Mouse (Mus musculus): ENCODE measurements at regions not wholly inside any gene's neighbourhood (a gene's known extent, or its start where the extent isn't known, plus 50 kb on each side); places are given as distances from the start of the nearest gene placed in this dataset.
"Not testable (repeated sequence)": the region's sequence is repeated elsewhere in the genome, so short reads cannot be mapped to it uniquely, and the experiment has no call there.

- DNase-seq (ENCODE audit: low spot score) = no peak
Measured at GRCm38 (mm10) chr13:20039590-20039989, 50.8 kb upstream of the Elmo1 start.

- DNase-seq (ENCODE audit: low spot score) = peak; percentile 33
Measured at GRCm38 (mm10) chr13:20038463-20038862, 51.9 kb upstream of the Elmo1 start.

- DNase-seq (ENCODE audit: low spot score) = no peak
Measured at GRCm38 (mm10) chr13:20037436-20037835, 53.0 kb upstream of the Elmo1 start.

GRCm38 (mm10) chr13:20033937-20034735 lies 56.3 kb upstream of the Elmo1 start:
- no peak for DNase-seq (ENCODE audit: low spot score)

GRCm38 (mm10) chr13:20031660-20032059 lies 58.7 kb upstream of the Elmo1 start:
- DNase-seq (ENCODE audit: low spot score) = no peak

GRCm38 (mm10) chr13:20031082-20031481 lies 59.3 kb upstream of the Elmo1 start:
- no peak for DNase-seq (ENCODE audit: low spot score)

GRCm38 (mm10) chr13:20026612-20027011 lies 63.8 kb upstream of the Elmo1 start:
- DNase-seq (ENCODE audit: low spot score) = no peak

- DNase-seq (ENCODE audit: low spot score) = not testable (repeated sequence)
Measured at GRCm38 (mm10) chr13:20016454-20016853, 73.9 kb upstream of the Elmo1 start.

GRCm38 (mm10) chr13:20012621-20013020 lies 77.8 kb upstream of the Elmo1 start:
- no peak for DNase-seq (ENCODE audit: low spot score)

GRCm38 (mm10) chr13:20009164-20009563 lies 81.2 kb upstream of the Elmo1 start:
- DNase-seq (ENCODE audit: low spot score) = no peak

- DNase-seq (ENCODE audit: low spot score) = no peak
Measured at GRCm38 (mm10) chr13:20007561-20007960, 82.8 kb upstream of the Elmo1 start.

GRCm38 (mm10) chr13:19997606-19998005 lies 92.8 kb upstream of the Elmo1 start:
- no peak for DNase-seq (ENCODE audit: low spot score)

- no peak for DNase-seq (ENCODE audit: low spot score)
Measured at GRCm38 (mm10) chr13:19975621-19976020, 114.8 kb upstream of the Elmo1 start.

- DNase-seq (ENCODE audit: low spot score) = no peak
Measured at GRCm38 (mm10) chr13:19966566-19966965, 123.8 kb upstream of the Elmo1 start.

GRCm38 (mm10) chr13:19963031-19963430 lies 127.4 kb upstream of the Elmo1 start:
- DNase-seq (ENCODE audit: low spot score) = no peak

GRCm38 (mm10) chr13:19928761-19929160 lies 104.7 kb upstream of the Gpr141 start:
- DNase-seq (ENCODE audit: low spot score) = no peak

GRCm38 (mm10) chr13:19927807-19928206 lies 103.8 kb upstream of the Gpr141 start:
- DNase-seq (ENCODE audit: low spot score) = no peak

GRCm38 (mm10) chr13:19921084-19921827 lies 97.2 kb upstream of the Gpr141 start:
- DNase-seq (ENCODE audit: low spot score) = peak; percentile 6

GRCm38 (mm10) chr13:19911860-19912584 lies 88.0 kb upstream of the Gpr141 start:
- DNase-seq (ENCODE audit: low spot score) = no peak

- DNase-seq (ENCODE audit: low spot score) = no peak
Measured at GRCm38 (mm10) chr13:19902786-19903185, 78.7 kb upstream of the Gpr141 start.

GRCm38 (mm10) chr13:19897191-19897590 lies 73.1 kb upstream of the Gpr141 start:
- no peak for DNase-seq (ENCODE audit: low spot score)

GRCm38 (mm10) chr13:19888983-19889773 lies 65.1 kb upstream of the Gpr141 start:
- DNase-seq (ENCODE audit: low spot score) = no peak
